Mouse (Mus musculus) urinary bladder, postnatal 14 days (tissue): ENCODE measurements around the gene Oma1.

Experiments used
- DNase-seq: peaks from one replicate; pipeline ENCODE4 v3.0.0; 2021; ENCODE audit warnings: low spot score

Oma1 gene

DNA sequence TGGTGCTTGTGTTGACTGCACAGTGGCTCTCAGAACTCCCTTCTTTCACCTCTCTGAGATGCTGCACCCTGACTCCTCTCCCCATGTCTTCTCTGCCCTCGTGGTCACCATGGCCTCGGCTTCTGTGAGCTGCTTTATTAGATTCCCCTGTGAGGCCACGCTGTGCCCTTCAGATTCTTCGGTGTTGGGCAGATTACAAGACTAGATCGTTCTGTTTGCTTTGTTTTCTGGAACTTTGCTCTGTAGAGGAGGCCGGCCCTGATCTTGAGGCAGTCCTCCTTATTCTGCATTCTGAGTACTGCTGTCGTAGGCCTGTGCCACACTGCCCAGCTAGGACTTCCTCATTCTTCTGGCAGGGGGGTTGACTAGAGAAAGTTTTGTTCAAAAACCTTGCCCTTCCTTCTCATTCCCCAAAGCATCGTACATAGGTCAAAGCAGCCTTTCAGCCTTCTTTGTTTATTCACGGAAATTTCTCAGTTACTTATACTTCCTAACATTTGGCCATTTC is 45.4 kb downstream of the Oma1 start:
- DNase-seq, result no peak

GRCm38 (mm10) chr4:103382171-103382570 is 68.6 kb downstream of the Oma1 start:
- no peak for DNase-seq

DNA sequence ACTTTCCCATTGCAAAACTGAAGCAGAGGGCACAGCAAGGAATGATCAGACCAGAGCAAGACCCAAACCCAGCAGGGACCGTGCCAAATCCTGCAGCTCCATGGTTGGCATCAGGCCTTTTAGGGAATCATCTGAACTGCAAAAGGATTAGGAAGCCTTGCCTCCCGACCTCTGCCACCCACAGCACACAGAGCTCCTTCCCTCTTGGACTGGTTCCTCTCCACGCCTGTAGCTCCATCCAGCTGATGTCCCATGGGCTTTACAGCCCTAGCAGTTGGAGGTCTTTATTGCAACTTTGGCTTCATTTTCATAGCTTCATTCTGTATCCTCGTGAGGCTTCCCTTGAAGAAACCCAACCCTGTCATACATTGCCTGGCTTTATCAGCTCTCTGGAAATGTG is 71.4 kb downstream of the Oma1 start:
- DNase-seq, result no peak

DNA sequence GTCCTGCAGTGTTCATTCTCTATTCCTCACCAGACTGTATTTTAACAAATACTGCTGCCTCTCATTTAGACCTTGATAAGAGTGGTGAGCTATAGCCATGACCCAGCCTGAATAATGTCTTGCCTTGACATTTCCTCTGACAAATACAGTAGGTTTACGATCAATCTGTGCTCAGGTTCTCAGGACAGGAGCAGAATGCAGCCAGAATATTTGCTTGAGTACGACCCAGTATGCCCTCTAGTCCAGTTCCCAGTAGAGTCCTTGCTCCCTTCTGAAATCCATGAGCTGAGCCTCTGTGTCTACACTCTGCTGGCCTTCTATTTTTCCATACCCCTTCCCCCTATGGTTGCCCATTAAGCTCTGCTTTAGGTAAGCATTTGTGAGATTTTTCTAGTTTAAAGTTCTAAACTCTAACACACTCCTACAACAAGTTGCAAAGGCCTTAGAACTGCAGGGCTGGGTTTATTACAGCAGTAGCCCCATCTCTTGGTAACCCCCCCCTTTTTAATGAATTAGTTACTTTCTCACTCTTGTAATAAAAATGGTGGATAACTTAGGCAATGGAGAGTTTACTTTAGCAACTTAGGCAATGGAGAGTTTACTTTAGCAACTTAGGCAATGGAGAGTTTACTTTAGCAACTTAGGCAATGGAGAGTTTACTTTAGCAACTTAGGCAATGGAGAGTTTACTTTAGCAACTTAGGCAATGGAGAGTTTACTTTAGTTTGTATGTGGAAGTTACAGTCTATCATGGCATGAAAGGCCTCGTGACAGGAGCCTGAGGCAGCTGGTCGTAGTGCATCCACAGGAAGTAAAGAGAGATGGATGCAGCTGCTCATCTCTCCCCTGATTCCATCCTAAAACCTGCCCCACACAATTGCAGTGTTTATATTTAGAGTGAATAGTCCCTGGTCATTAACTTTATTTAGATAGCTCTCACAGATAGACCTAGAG is 72.5 kb downstream of the Oma1 start:
- no peak for DNase-seq

DNA sequence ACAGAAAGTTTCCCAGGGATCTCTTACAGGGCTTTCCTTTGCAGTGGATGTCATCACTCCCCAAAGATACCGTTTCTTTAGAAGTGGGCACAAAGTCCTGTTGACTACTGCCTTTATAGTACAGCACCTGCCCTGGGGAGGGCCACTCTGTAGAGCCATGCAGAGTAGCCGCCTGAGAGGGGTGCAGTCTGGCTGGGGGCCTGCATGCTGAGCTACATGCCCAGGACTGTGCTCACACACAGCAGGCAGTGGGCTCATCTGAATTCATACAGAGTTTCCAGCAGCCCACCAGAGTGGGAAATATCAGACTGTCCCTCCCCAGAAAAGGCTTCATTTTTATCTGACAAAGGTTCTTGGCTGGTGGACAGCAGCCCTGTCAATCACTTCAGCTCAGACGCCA is 73.7 kb downstream of the Oma1 start:
- no peak for DNase-seq

GRCm38 (mm10) chr4:103388530-103389178 is 75.0 kb downstream of the Oma1 start:
- DNase-seq, result no peak

GRCm38 (mm10) chr4:103389583-103389982 is 76.0 kb downstream of the Oma1 start:
- DNase-seq, result no peak

DNA sequence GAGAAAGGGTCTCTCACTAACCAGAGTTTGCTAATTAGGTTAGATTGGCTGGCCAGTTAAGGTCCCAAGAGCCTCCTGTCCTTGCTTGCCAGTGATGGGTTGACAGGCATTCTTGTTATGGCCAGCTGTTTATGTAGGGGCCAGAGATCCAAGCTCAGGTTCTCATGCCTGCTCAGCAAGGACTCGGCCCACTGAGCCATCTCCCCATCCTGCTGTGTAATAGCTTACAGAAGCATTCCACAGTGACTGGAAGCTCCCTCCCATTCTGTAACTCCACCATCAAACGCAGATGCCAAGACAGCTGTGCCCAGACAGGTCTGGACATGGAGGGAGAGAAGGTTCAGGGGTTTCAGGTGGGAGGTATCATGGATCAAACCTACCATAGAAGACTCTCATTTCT is 76.9 kb downstream of the Oma1 start:
- no peak for DNase-seq

DNA sequence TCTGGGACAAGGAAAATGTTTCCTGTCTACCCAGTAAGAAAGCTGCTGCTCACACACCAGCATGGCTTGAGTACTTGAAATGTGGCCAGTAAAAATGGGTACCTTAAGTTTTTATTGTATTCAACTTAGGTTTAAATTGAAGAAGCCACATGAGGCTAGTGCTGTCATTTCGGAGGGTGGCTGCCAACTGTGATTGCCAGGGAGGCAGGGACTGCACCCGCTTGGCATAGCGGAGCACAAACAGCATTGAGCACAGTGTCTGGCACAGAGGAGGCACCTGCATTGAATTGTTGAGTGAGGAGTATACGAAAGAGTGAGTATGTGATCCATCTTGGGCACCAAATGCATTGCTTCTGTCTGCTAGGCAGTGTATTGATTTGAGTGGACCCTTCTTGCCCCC is 81.5 kb downstream of the Oma1 start:
- no peak for DNase-seq

DNA sequence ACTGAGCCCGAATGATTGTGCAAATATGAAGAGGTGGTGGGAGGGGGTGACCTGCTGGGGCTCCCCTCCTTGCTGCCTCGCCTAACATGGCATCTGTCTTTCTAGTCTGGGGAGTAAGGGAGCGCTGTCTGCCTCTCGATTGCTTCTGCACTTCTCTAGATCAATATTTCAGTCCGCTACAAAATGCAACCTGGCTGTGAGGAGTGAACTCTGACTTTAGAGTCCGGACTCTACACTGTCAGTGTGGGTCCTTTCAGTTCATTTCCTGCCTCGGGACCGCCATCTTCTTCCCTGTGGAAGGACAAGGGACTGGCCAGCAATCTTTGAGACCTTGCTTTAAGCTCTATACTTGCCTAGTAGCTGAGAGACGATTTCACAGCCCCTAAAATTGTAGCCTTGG is 82.3 kb downstream of the Oma1 start:
- no peak for DNase-seq

DNA sequence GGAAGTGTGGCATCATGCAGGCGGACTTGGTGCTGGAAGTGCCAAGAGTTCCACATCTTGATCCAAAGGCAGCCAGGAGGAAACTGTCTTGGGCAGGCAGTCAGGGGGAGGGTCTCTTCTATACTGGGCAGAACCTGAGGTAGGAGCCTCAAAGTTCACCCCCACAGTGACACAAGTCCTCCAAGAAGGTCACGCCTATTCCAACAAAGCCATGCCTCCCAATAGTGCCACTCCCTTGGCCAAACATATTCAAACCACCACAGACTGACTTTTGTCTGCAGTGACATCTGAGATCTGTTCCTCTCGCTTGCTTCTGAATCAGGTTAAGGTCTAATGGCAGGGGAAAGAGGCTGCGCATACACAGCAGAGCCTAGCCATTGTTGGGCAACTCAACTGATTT is 83.3 kb downstream of the Oma1 start:
- no peak for DNase-seq

DNA sequence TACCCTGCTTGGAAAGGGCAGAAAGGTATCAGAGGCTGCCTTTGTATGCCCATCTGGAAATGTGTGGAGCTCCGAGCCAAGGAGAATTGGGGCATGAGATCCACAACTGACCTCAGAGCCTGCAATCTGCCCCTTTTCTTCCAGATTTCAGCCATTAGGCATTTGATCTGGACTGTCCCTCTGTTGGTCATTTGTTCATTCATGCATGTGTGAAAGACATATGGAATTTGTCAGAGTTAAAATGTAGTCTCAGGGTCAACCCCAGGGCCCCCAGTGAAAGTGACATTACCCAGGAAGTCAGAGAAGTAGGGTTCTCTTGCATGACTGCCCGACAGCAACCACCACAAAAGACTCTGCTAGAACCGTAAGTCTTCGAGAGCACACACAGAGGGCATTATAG is 89.0 kb downstream of the Oma1 start:
- DNase-seq, result no peak

DNA sequence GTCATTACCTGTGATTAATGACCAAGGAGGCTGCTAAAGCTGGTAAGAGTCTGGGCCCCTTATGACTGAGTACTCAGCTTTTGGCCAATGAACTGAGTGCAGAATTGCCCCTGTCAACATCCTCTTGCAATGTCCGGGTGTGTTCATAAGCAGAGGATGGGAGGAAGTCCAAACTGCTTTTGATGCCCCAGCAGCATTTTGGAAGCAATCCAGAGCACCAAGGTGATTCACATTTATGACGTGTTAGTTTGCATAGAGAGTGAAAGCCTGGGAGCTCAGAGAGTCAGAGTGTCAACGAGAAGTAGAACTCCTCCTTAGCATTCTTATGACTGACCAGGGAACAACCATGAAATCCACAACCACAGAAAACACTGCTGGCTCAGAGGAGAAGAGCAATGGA is 91.7 kb downstream of the Oma1 start:
- DNase-seq, result no peak

DNA sequence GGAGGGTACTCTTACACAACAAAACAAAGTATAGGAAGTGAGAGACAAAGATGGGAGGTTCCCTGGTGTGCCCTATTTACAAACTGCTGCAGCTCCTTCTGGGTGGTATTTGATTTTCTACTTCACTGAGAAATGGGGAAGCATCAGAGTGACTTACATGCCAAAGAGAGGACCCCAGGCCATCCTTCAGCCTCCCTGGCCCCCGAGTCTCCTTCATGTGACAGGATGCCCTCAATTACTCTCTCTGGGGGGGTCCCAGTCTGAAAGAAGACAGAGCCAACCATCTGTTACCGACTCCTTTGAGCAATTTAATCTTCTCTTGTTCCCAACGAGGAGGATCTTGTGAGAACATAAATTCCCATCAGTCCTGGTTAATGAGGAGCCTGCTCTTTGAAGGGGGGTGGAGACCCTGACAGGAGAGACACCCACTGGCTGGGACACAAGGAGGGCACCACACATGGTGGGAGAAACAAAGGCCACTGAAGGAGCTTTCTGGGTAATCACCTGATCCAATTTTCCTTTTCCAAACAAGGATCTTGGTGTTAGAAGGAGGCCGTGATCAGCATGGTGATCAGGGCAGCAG is 96.7 kb downstream of the Oma1 start:
- DNase-seq, result no peak
